8 mouse cellular contexts compared by ENCODE assay signal in genomic region chr13:58640330-58640729, GRCm38 (mm10). TPM values are rescaled to one million over a fixed set of nuclear protein-coding genes. Genes with fewer than 3 reads are reported as not detected.
A peak's percentile ranks its signal among the peaks of the same experiment; 100 is the strongest.
DNase-seq lines count a peak whose midpoint lies in the region; ATAC-seq and TF ChIP-seq lines count a peak whose summit lies in the region.

No protein-coding gene starts in this region.

- WGBS in heart, adult 2 months = 11% methylated on average over 6 of the region's 6 CpGs
- 10% methylated on average over 6 of the region's 6 CpGs for WGBS in heart, embryonic 12.5 days
- WGBS in forebrain, embryonic 12.5 days = 10% methylated on average over 6 of the region's 6 CpGs

- no peaks in the 10 kb centered on the region for H3K27me3 ChIP-seq in heart, adult 2 months (ENCODE audit: control insufficient read depth, insufficient read depth, low read length)
- H3K27me3 ChIP-seq in heart, embryonic 12.5 days (replicated peaks) = peaks cover 27% of the 10 kb centered on the region
- H3K27me3 ChIP-seq in forebrain, embryonic 12.5 days = peaks cover 7% of the 10 kb centered on the region; the same call in 1 of the 2 replicates

- TF ChIP-seq CTCF in heart, adult 2 months (IDR thresholded peaks at IDR 0.05) = peak; percentile 70

- no peak for TF ChIP-seq POLR2A in heart, adult 2 months (IDR thresholded peaks at IDR 0.05; ENCODE audit: insufficient read depth, low read depth, low read length)

- H3K4me3 ChIP-seq in heart, adult 2 months = no peak overlapping the region
- H3K4me3 ChIP-seq in heart, embryonic 12.5 days = no peak overlapping the region
- H3K4me3 ChIP-seq in forebrain, embryonic 12.5 days (replicated peaks) = no peak overlapping the region

- H3K79me2 ChIP-seq in heart, adult 2 months (replicated peaks; ENCODE audit: control insufficient read depth, insufficient read depth, low read length) = no peaks in the 10 kb centered on the region

- no peaks in the 10 kb centered on the region for H3K4me1 ChIP-seq in heart, adult 2 months (ENCODE audit: control insufficient read depth, insufficient read depth, low read length)
- no peaks in the 10 kb centered on the region for H3K4me1 ChIP-seq in heart, embryonic 12.5 days (replicated peaks)
- H3K4me1 ChIP-seq in forebrain, embryonic 12.5 days = no peaks in the 10 kb centered on the region; the same call in 1 of the 2 replicates

- intact Hi-C loops in heart, adult 2 months (cut with DNase I) = no loop called here

- peak in 1 of 2 experiments; percentile 44 for DNase-seq in heart, adult 2 months
- DNase-seq in B cell, adult 2 months = peak; percentile 58 to 59
- peak; percentile 22 to 24 for DNase-seq in adrenal gland, postnatal 4 days (ENCODE audit: low spot score in 2 of 2)
- peak; percentile 78 for DNase-seq in layer of hippocampus, postnatal 10 days (ENCODE audit: low spot score in 2 of 2)
- DNase-seq in mesoderm, embryonic 11.5 days (ENCODE audit: low read depth, low spot score) = peak; percentile 73
- DNase-seq in thymus, postnatal 25 days = peak; percentile 18

- H3K9ac ChIP-seq in heart, adult 2 months (ENCODE audit: low read depth, low read length) = no peak overlapping the region
- no peak overlapping the region for H3K9ac ChIP-seq in heart, embryonic 12.5 days
- H3K9ac ChIP-seq in forebrain, embryonic 12.5 days = no peak overlapping the region

- no peaks in the 10 kb centered on the region for H3K9me3 ChIP-seq in heart, embryonic 12.5 days (replicated peaks)
- no peaks in the 10 kb centered on the region for H3K9me3 ChIP-seq in forebrain, embryonic 12.5 days

- no peak for ATAC-seq in heart, embryonic 12.5 days (ENCODE audit: insufficient number of reproducible peaks, low FRiP score)
- ATAC-seq in forebrain, embryonic 12.5 days (ENCODE audit: low FRiP score) = 0 out of 2 replicates have a peak, but pooled peaks have one; percentile 44

- no peaks in the 10 kb centered on the region for H3K36me3 ChIP-seq in heart, adult 2 months (ENCODE audit: control insufficient read depth, insufficient read depth, low read length)
- no peaks in the 10 kb centered on the region for H3K36me3 ChIP-seq in heart, embryonic 12.5 days
- H3K36me3 ChIP-seq in forebrain, embryonic 12.5 days (replicated peaks) = no peaks in the 10 kb centered on the region

- no peak overlapping the region for H3K27ac ChIP-seq in heart, adult 2 months
- no peak overlapping the region for H3K27ac ChIP-seq in heart, embryonic 12.5 days (ENCODE audit: poor library complexity, severe bottlenecking)
- no peak overlapping the region for H3K27ac ChIP-seq in forebrain, embryonic 12.5 days

- no peak overlapping the region for H3K4me2 ChIP-seq in heart, embryonic 12.5 days
- H3K4me2 ChIP-seq in forebrain, embryonic 12.5 days = no peak overlapping the region

- no peak for TF ChIP-seq EP300 in heart, adult 2 months (IDR thresholded peaks at IDR 0.05; ENCODE audit: insufficient read depth, low read depth, low read length)

RNA-seq across cellular contexts. Expression of gene Slc28a3, which starts 29.7 kb away (rescaled TPM):
- not detected for total RNA-seq in heart, adult 2 months (2021)
- polyA plus RNA-seq in heart, adult 2 months (2012; rRNA removed) = 0.12 TPM in 1 of 2 replicates, not detected in the other
- polyA plus RNA-seq in heart, embryonic 12.5 days (2016; fragmentation: Nextera tagmentation; extraction: Ambion mirVana) = not detected in 2 replicates
- under 1 TPM in 1 of 2 experiments, not detected in 1; 0.67 TPM for total RNA-seq in adrenal gland, postnatal 4 days (2021)
- not detected in 2 replicates for polyA plus RNA-seq in forebrain, embryonic 12.5 days (2016; fragmentation: Nextera tagmentation; extraction: Ambion mirVana)
- total RNA-seq in layer of hippocampus, postnatal 10 days (2021) = under 1 TPM; 0.20 to 0.27 TPM
